Mouse (Mus musculus): ENCODE measurements around the gene Shisal2b.

DNA sequence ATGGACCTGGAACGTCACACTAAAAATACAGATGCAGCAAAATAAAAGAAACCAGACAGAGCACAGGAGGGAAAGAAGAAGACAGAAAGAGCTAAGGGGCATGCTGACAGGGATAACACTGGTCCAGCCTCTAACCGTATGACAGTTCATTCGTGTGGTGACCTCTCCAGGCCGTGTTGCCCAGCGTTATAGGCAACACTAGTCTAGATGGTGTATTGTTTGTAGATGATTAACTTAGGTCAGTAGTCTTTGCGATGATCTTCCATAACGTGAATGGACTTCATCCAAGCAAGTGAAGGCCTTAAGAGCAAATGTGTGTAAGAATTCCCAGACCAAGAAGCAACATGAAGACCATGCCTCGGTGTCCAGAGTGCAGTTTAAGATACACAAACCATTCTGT lies 64.6 kb downstream of the Shisal2b start:
- no peak for TF ChIP-seq CTCF (IDR thresholded peaks at IDR 0.05; ENCODE audit: low read depth)
- TF ChIP-seq EP300 (IDR thresholded peaks at IDR 0.05; ENCODE audit: low read depth) = no peak

All from liver, embryonic 14.5 days (tissue).